Mouse (Mus musculus): ENCODE results near the gene Acot6. TPM values are rescaled to one million over a fixed set of nuclear protein-coding genes. Genes with fewer than 3 reads are reported as not detected.
A peak's percentile ranks its signal among the peaks of the same experiment; 100 is the strongest.

Gene Acot6
- polyA plus RNA-seq, 1 experiment from 2014 or later = 2.3 TPM

- Histone ChIP-seq H3K4me3 (ENCODE audit: low read depth, low read length) (no peak overlapping the region), H3K9me3 (ENCODE audit: low read depth, low read length) (no peaks in the 10 kb centered on the region), H3K36me3 (ENCODE audit: insufficient read depth) (peaks cover 14% of the 10 kb centered on the region; the same call in 1 of the 2 replicates), H3K9ac (no peak overlapping the region), H3K4me1 (ENCODE audit: insufficient read depth) (no peaks in the 10 kb centered on the region), H3K4me2 (no peak overlapping the region), H3K27ac (ENCODE audit: low read depth) (no peak overlapping the region), H3K27me3 (ENCODE audit: insufficient read depth, low read length) (no peaks in the 10 kb centered on the region)
- ATAC-seq (ENCODE audit: insufficient read depth) (no peak), DNase-seq (no peak)
- WGBS = 77% methylated on average over 4 of the region's 4 CpGs
- TF ChIP-seq CTCF (IDR thresholded peaks at IDR 0.05; ENCODE audit: low read depth) = no peak
Measured at GRCm38 (mm10) chr12:84141271-84141670, 40.8 kb downstream of the Acot6 start.

- H3K36me3 ChIP-seq (ENCODE audit: insufficient read depth) = peaks cover 11% of the 10 kb centered on the region; the same call in 1 of the 2 replicates
- H3K4me1 ChIP-seq (ENCODE audit: insufficient read depth) = no peaks in the 10 kb centered on the region
- H3K9ac ChIP-seq = no peak overlapping the region
- no peak overlapping the region for H3K4me3 ChIP-seq (ENCODE audit: low read depth, low read length)
- DNase-seq (no peak), ATAC-seq (ENCODE audit: insufficient read depth) (no peak)
- H3K27ac ChIP-seq (ENCODE audit: low read depth) = no peak overlapping the region
- 43% methylated on average over 14 of the region's 14 CpGs for WGBS
- no peaks in the 10 kb centered on the region for H3K27me3 ChIP-seq (ENCODE audit: insufficient read depth, low read length)
- H3K9me3 ChIP-seq (ENCODE audit: low read depth, low read length) = no peaks in the 10 kb centered on the region
- TF ChIP-seq CTCF (IDR thresholded peaks at IDR 0.05; ENCODE audit: low read depth) = no peak
- H3K4me2 ChIP-seq = no peak overlapping the region
Measured at GRCm38 (mm10) chr12:84142281-84143050, 42.0 kb downstream of the Acot6 start.

GRCm38 (mm10) chr12:84147954-84148621 is 47.6 kb downstream of the Acot6 start, which contains the start of gene Pnma1:
Gene Pnma1, minus strand, starts transcription at chr12:84148489.
- ATAC-seq (ENCODE audit: insufficient read depth) = peak; percentile 90

GRCm38 (mm10) chr12:84148622-84149012 is 48.2 kb downstream of the Acot6 start:
- no peak for ATAC-seq (ENCODE audit: insufficient read depth)
- TF ChIP-seq CTCF (IDR thresholded peaks at IDR 0.05; ENCODE audit: low read depth) = no peak
- WGBS = 12% methylated on average over 10 of the region's 10 CpGs
- H3K27me3 ChIP-seq (ENCODE audit: insufficient read depth, low read length) = no peaks in the 10 kb centered on the region
- peak overlapping the region; percentile 86 for H3K4me2 ChIP-seq
- peak overlapping the region; percentile 48 for H3K4me3 ChIP-seq (ENCODE audit: low read depth, low read length)
- no peaks in the 10 kb centered on the region for H3K9me3 ChIP-seq (ENCODE audit: low read depth, low read length)
- no peaks in the 10 kb centered on the region for H3K4me1 ChIP-seq (ENCODE audit: insufficient read depth)
- H3K9ac ChIP-seq = peak overlapping the region; percentile 48
- DNase-seq = no peak
- no peak overlapping the region for H3K27ac ChIP-seq (ENCODE audit: low read depth)
- H3K36me3 ChIP-seq (ENCODE audit: insufficient read depth) = peaks cover 45% of the 10 kb centered on the region

More at GRCm38 (mm10) chr12:84147954-84148621, 47.6 kb downstream of the Acot6 start, which contains the start of gene Pnma1:
- peak; percentile 73 for TF ChIP-seq CTCF (IDR thresholded peaks at IDR 0.05; ENCODE audit: low read depth)
- H3K4me1 ChIP-seq (ENCODE audit: insufficient read depth) = no peaks in the 10 kb centered on the region
- DNase-seq = peak; percentile 91
- no peaks in the 10 kb centered on the region for H3K27me3 ChIP-seq (ENCODE audit: insufficient read depth, low read length)
- H3K9ac ChIP-seq = peak within 1 kb of the TSS; percentile 48
- no peak within 1 kb of the TSS for H3K27ac ChIP-seq (ENCODE audit: low read depth)
- H3K4me3 ChIP-seq (ENCODE audit: low read depth, low read length) = peak within 1 kb of the TSS; percentile 48
- H3K4me2 ChIP-seq = peak within 1 kb of the TSS; percentile 86
- H3K36me3 ChIP-seq (ENCODE audit: insufficient read depth) = peaks cover 41% of the 10 kb centered on the region
- H3K9me3 ChIP-seq (ENCODE audit: low read depth, low read length) = no peaks in the 10 kb centered on the region
- WGBS = 2% methylated on average over 50 of the region's 50 CpGs

GRCm38 (mm10) chr12:84149971-84150370 is 49.5 kb downstream of the Acot6 start:
- H3K36me3 ChIP-seq (ENCODE audit: insufficient read depth) = peaks cover 53% of the 10 kb centered on the region
- no peak overlapping the region; the same call in 1 of the 2 replicates for H3K27ac ChIP-seq (ENCODE audit: low read depth)
- TF ChIP-seq CTCF (IDR thresholded peaks at IDR 0.05; ENCODE audit: low read depth) = no peak

GRCm38 (mm10) chr12:84150976-84151375 is 50.5 kb downstream of the Acot6 start:
- no peak for TF ChIP-seq CTCF (IDR thresholded peaks at IDR 0.05; ENCODE audit: low read depth)
- Histone ChIP-seq H3K9ac (no peak overlapping the region), H3K27ac (ENCODE audit: low read depth) (0 out of 2 replicates have a peak overlapping the region, but pooled peaks have one; percentile 28), H3K36me3 (ENCODE audit: insufficient read depth) (peaks cover 62% of the 10 kb centered on the region), H3K4me1 (ENCODE audit: insufficient read depth) (no peaks in the 10 kb centered on the region), H3K4me2 (no peak overlapping the region), H3K9me3 (ENCODE audit: low read depth, low read length) (no peaks in the 10 kb centered on the region), H3K4me3 (ENCODE audit: low read depth, low read length) (no peak overlapping the region), H3K27me3 (ENCODE audit: insufficient read depth, low read length) (no peaks in the 10 kb centered on the region)
- peak; percentile 73 for DNase-seq
- whole genome bisulfite sequencing = 26% methylated on average over 6 of the region's 6 CpGs
- no peak for ATAC-seq (ENCODE audit: insufficient read depth)

More at GRCm38 (mm10) chr12:84149971-84150370, 49.5 kb downstream of the Acot6 start:
- Histone ChIP-seq H3K4me1 (ENCODE audit: insufficient read depth) (no peaks in the 10 kb centered on the region), H3K4me3 (ENCODE audit: low read depth, low read length) (no peak overlapping the region), H3K9me3 (ENCODE audit: low read depth, low read length) (no peaks in the 10 kb centered on the region), H3K27me3 (ENCODE audit: insufficient read depth, low read length) (no peaks in the 10 kb centered on the region), H3K9ac (no peak overlapping the region), H3K4me2 (no peak overlapping the region)
- DNase-seq (no peak), ATAC-seq (ENCODE audit: insufficient read depth) (no peak)
- 93% methylated on average over 15 of the region's 15 CpGs for WGBS

GRCm38 (mm10) chr12:84151911-84152310 is 51.5 kb downstream of the Acot6 start:
- no peak for TF ChIP-seq CTCF (IDR thresholded peaks at IDR 0.05; ENCODE audit: low read depth)
- H3K4me3 ChIP-seq (ENCODE audit: low read depth, low read length) = no peak overlapping the region
- H3K9me3 ChIP-seq (ENCODE audit: low read depth, low read length) = no peaks in the 10 kb centered on the region
- no peak overlapping the region for H3K4me2 ChIP-seq
- no peaks in the 10 kb centered on the region for H3K27me3 ChIP-seq (ENCODE audit: insufficient read depth, low read length)
- H3K27ac ChIP-seq (ENCODE audit: low read depth) = no peak overlapping the region
- peaks cover 72% of the 10 kb centered on the region for H3K36me3 ChIP-seq (ENCODE audit: insufficient read depth)
- no peak for ATAC-seq (ENCODE audit: insufficient read depth)
- WGBS = 76% methylated on average over 10 of the region's 10 CpGs
- no peak overlapping the region for H3K9ac ChIP-seq
- no peak for DNase-seq
- no peaks in the 10 kb centered on the region for H3K4me1 ChIP-seq (ENCODE audit: insufficient read depth)
